Comparison of ENCODE assay signal across 11 mouse cellular contexts in genomic region chrX:6324056-6324455, GRCm38 (mm10). TPM values are rescaled to one million over a fixed set of nuclear protein-coding genes. Genes with fewer than 3 reads are reported as not detected.
DNase-seq lines count a peak whose midpoint lies in the region; ATAC-seq lines count a peak whose summit lies in the region.
"Had no signal": no experiment of that assay in that cellular context is flagged by ENCODE, and none has a peak within 500 bp of the region (broad histone marks: within the 10 kb centered on the region; RNA-seq: fewer than 3 reads in every experiment).

No protein-coding gene starts in this region.

- H3K9me3 ChIP-seq in kidney, embryonic 15.5 days (replicated peaks), result no peaks in the 10 kb centered on the region
- H3K9me3 ChIP-seq: heart, embryonic 15.5 days; midbrain, embryonic 13.5 days had no signal

- no peak for ATAC-seq in kidney, embryonic 15.5 days (replicated peaks; ENCODE audit: low FRiP score)
- ATAC-seq: midbrain, embryonic 13.5 days had no signal

- no peak overlapping the region for H3K9ac ChIP-seq in kidney, embryonic 15.5 days
- H3K9ac ChIP-seq: heart, embryonic 15.5 days; midbrain, embryonic 13.5 days had no signal

- DNase-seq in kidney, adult 9 months, result peak; percentile 51
- DNase-seq in 3T3-L1 (ENCODE audit: low read depth, low spot score), result peak; percentile 70
- DNase-seq in 416B (ENCODE audit: low read depth), result peak; percentile 2
- peak; percentile 22 for DNase-seq in embryo, embryonic 11 days
- DNase-seq in MN1 (ENCODE audit: low spot score), result no peak
- no peak for DNase-seq in T-cell, adult 2 months (ENCODE audit: low spot score)
- DNase-seq: liver; thymus, postnatal 4 days had no signal

- no peak overlapping the region for H3K27ac ChIP-seq in kidney, embryonic 15.5 days
- H3K27ac ChIP-seq: heart, embryonic 15.5 days; midbrain, embryonic 13.5 days had no signal

- WGBS in kidney, embryonic 15.5 days, result 47% methylated on average over 1 of the region's 1 CpGs

- H3K4me3 ChIP-seq in kidney, embryonic 15.5 days (replicated peaks), result no peak overlapping the region
- H3K4me3 ChIP-seq: heart, embryonic 15.5 days; midbrain, embryonic 13.5 days had no signal

- H3K4me2 ChIP-seq in kidney, embryonic 15.5 days, result no peak overlapping the region
- H3K4me2 ChIP-seq: heart, embryonic 15.5 days; midbrain, embryonic 13.5 days had no signal

- H3K27me3 ChIP-seq in kidney, embryonic 15.5 days, result no peaks in the 10 kb centered on the region
- H3K27me3 ChIP-seq: heart, embryonic 15.5 days; midbrain, embryonic 13.5 days had no signal

- H3K4me1 ChIP-seq in kidney, embryonic 15.5 days, result no peaks in the 10 kb centered on the region
- H3K4me1 ChIP-seq: heart, embryonic 15.5 days; midbrain, embryonic 13.5 days had no signal

- no peaks in the 10 kb centered on the region for H3K36me3 ChIP-seq in kidney, embryonic 15.5 days
- H3K36me3 ChIP-seq: heart, embryonic 15.5 days; midbrain, embryonic 13.5 days had no signal

RNA-seq across cellular contexts. Expression of gene Bmp15, which starts 3.5 kb away (rescaled TPM):
- polyA plus RNA-seq in kidney, embryonic 15.5 days (2015; fragmentation: Nextera tagmentation; extraction: Ambion mirVana), result 0.05 and 0.06 TPM in 2 replicates
- polyA plus RNA-seq: midbrain, embryonic 13.5 days had no signal

Comparison
In these comparisons a context has a peak if more than half of its experiments do, and no peak if none do; other contexts are left out.
1. DNase-seq: peak in kidney, adult 9 months (single experiment), 3T3-L1 (single experiment), 416B (single experiment) and embryo, embryonic 11 days (single experiment); none in MN1 (single experiment) and T-cell, adult 2 months (single experiment).